8 mouse cellular contexts compared by ENCODE assay signal in the genomic region with DNA sequence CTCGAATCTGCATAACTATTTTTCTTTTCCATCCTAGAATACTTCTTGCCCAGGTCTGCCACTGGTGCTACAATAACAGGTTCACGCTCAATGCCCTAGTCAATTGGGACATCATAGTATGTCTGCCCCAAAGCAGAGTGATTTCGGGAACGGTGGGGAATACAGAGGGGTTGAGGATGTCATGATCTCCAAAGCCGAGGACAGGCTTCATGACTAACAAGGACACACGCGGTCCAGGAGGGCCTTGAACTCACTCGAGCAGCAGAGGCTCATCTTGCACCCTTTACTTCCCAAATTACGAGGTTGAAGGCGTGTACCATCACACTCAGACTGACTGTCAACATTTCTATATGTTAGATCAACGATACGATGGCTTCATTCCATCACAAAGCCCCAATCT. TPM values are rescaled to one million over a fixed set of nuclear protein-coding genes. Genes with fewer than 3 reads are reported as not detected.
DNase-seq lines count a peak whose midpoint lies in the region; ATAC-seq and TF ChIP-seq lines count a peak whose summit lies in the region.

No protein-coding gene starts in this region.

- 52% methylated on average over 12 of the region's 12 CpGs for WGBS in kidney, postnatal 0 days
- 55% methylated on average over 12 of the region's 12 CpGs for WGBS in hindbrain, embryonic 12.5 days
- 56% methylated on average over 12 of the region's 12 CpGs for WGBS in midbrain, postnatal 0 days

- ATAC-seq in cerebellum, adult (ENCODE audit: insufficient number of reproducible peaks, low FRiP score, low TSS enrichment): peak; percentile 21; the same call in 1 of the 2 replicates
- ATAC-seq in kidney, postnatal 0 days (replicated peaks; ENCODE audit: low FRiP score, low read depth): no peak
- peak; percentile 16; the same call in 1 of the 2 replicates for ATAC-seq in hindbrain, embryonic 12.5 days (ENCODE audit: low FRiP score)
- ATAC-seq in midbrain, postnatal 0 days (ENCODE audit: low FRiP score): 0 out of 2 replicates have a peak, but pooled peaks have one; percentile 8

- H3K4me3 ChIP-seq in kidney, postnatal 0 days (replicated peaks; ENCODE audit: low read depth, low read length): no peak overlapping the region
- no peak overlapping the region for H3K4me3 ChIP-seq in hindbrain, embryonic 12.5 days
- 0 out of 2 replicates have a peak overlapping the region, but pooled peaks have one; percentile 20 for H3K4me3 ChIP-seq in midbrain, postnatal 0 days (ENCODE audit: low read depth, low read length)

- no peak for TF ChIP-seq CTCF in kidney, postnatal 0 days (IDR thresholded peaks at IDR 0.05; ENCODE audit: low read depth)
- TF ChIP-seq CTCF in midbrain, postnatal 0 days (IDR thresholded peaks at IDR 0.05): no peak

- no peak for DNase-seq in cerebellum, postnatal 10 days
- DNase-seq in kidney, postnatal 0 days (ENCODE audit: low spot score): no peak
- DNase-seq in kidney, postnatal 25 days: no peak
- no peak for DNase-seq in midbrain, postnatal 0 days (ENCODE audit: low spot score)
- no peak for DNase-seq in spleen, adult 18-20 months
- no peak for DNase-seq in frontal cortex, postnatal 36 days (ENCODE audit: low spot score in 2 of 2)

- H3K4me2 ChIP-seq in kidney, postnatal 0 days (ENCODE audit: low read length): peak overlapping the region; percentile 65
- H3K4me2 ChIP-seq in hindbrain, embryonic 12.5 days (replicated peaks): no peak overlapping the region
- H3K4me2 ChIP-seq in midbrain, postnatal 0 days (ENCODE audit: low read depth, low read length, poor library complexity, severe bottlenecking): peak overlapping the region; percentile 51

- H3K27me3 ChIP-seq in kidney, postnatal 0 days (ENCODE audit: insufficient read depth, low read length): no peaks in the 10 kb centered on the region
- H3K27me3 ChIP-seq in hindbrain, embryonic 12.5 days: no peaks in the 10 kb centered on the region
- no peaks in the 10 kb centered on the region for H3K27me3 ChIP-seq in midbrain, postnatal 0 days (ENCODE audit: insufficient read depth, low read length)

- no peaks in the 10 kb centered on the region for H3K9me3 ChIP-seq in kidney, postnatal 0 days (replicated peaks; ENCODE audit: low read length)
- H3K9me3 ChIP-seq in hindbrain, embryonic 12.5 days (replicated peaks): no peaks in the 10 kb centered on the region
- no peaks in the 10 kb centered on the region for H3K9me3 ChIP-seq in midbrain, postnatal 0 days (ENCODE audit: low read length)

- no peak overlapping the region for H3K9ac ChIP-seq in kidney, postnatal 0 days (ENCODE audit: low read depth, low read length)
- no peak overlapping the region for H3K9ac ChIP-seq in hindbrain, embryonic 12.5 days
- 0 out of 2 replicates have a peak overlapping the region, but pooled peaks have one; percentile 24 for H3K9ac ChIP-seq in midbrain, postnatal 0 days (replicated peaks; ENCODE audit: low read length, poor library complexity, severe bottlenecking)

- no peak overlapping the region for H3K27ac ChIP-seq in kidney, postnatal 0 days
- H3K27ac ChIP-seq in hindbrain, embryonic 12.5 days: no peak overlapping the region
- H3K27ac ChIP-seq in midbrain, postnatal 0 days (ENCODE audit: low read depth, low read length): no peak overlapping the region

- H3K4me1 ChIP-seq in kidney, postnatal 0 days (replicated peaks; ENCODE audit: insufficient read depth, low read length): no peaks in the 10 kb centered on the region
- H3K4me1 ChIP-seq in hindbrain, embryonic 12.5 days: peaks cover 4% of the 10 kb centered on the region; the same call in 1 of the 2 replicates
- H3K4me1 ChIP-seq in midbrain, postnatal 0 days (ENCODE audit: insufficient read depth, low read length): no peaks in the 10 kb centered on the region

- H3K36me3 ChIP-seq in kidney, postnatal 0 days (ENCODE audit: insufficient read depth, low read length): peaks cover 15% of the 10 kb centered on the region
- peaks cover 18% of the 10 kb centered on the region for H3K36me3 ChIP-seq in hindbrain, embryonic 12.5 days
- H3K36me3 ChIP-seq in midbrain, postnatal 0 days (ENCODE audit: insufficient read depth, low read length): peaks cover 14% of the 10 kb centered on the region

RNA-seq across cellular contexts. Expression of a gene that starts 24.1 kb away (rescaled TPM):
- polyA plus RNA-seq in kidney, postnatal 0 days (2015; fragmentation: Nextera tagmentation; extraction: Ambion mirVana): 136 and 156 TPM in 2 replicates
- polyA plus RNA-seq in hindbrain, embryonic 12.5 days (2016; fragmentation: Nextera tagmentation; extraction: Ambion mirVana): 250 and 255 TPM in 2 replicates
- total RNA-seq in midbrain, postnatal 0 days (2014; rRNA removed): 119 and 162 TPM in 2 replicates
- polyA plus RNA-seq in midbrain, postnatal 0 days (2015; fragmentation: Nextera tagmentation; extraction: Ambion mirVana): 81.6 and 94.8 TPM in 2 replicates

RNA-seq across cellular contexts. Expression of a gene that starts 29.5 kb away (rescaled TPM):
- 22.4 and 27.3 TPM in 2 replicates for polyA plus RNA-seq in kidney, postnatal 0 days (2015; fragmentation: Nextera tagmentation; extraction: Ambion mirVana)
- polyA plus RNA-seq in hindbrain, embryonic 12.5 days (2016; fragmentation: Nextera tagmentation; extraction: Ambion mirVana): 143 and 150 TPM in 2 replicates
- 106 and 124 TPM in 2 replicates for total RNA-seq in midbrain, postnatal 0 days (2014; rRNA removed)
- 56.9 and 61.2 TPM in 2 replicates for polyA plus RNA-seq in midbrain, postnatal 0 days (2015; fragmentation: Nextera tagmentation; extraction: Ambion mirVana)

RNA-seq across cellular contexts. Expression of a gene that starts 35.5 kb away (rescaled TPM):
- 115 and 121 TPM in 2 replicates for polyA plus RNA-seq in kidney, postnatal 0 days (2015; fragmentation: Nextera tagmentation; extraction: Ambion mirVana)
- 109 and 113 TPM in 2 replicates for polyA plus RNA-seq in hindbrain, embryonic 12.5 days (2016; fragmentation: Nextera tagmentation; extraction: Ambion mirVana)
- total RNA-seq in midbrain, postnatal 0 days (2014; rRNA removed): 121 and 122 TPM in 2 replicates
- polyA plus RNA-seq in midbrain, postnatal 0 days (2015; fragmentation: Nextera tagmentation; extraction: Ambion mirVana): 173 and 186 TPM in 2 replicates

RNA-seq across cellular contexts. Expression of a gene that starts 60.0 kb away (rescaled TPM):
- 7.9 and 8.1 TPM in 2 replicates for polyA plus RNA-seq in kidney, postnatal 0 days (2015; fragmentation: Nextera tagmentation; extraction: Ambion mirVana)
- 50.1 and 56.7 TPM in 2 replicates for polyA plus RNA-seq in hindbrain, embryonic 12.5 days (2016; fragmentation: Nextera tagmentation; extraction: Ambion mirVana)
- 8.3 and 11.0 TPM in 2 replicates for total RNA-seq in midbrain, postnatal 0 days (2014; rRNA removed)
- 1.3 TPM in 2 replicates for polyA plus RNA-seq in midbrain, postnatal 0 days (2015; fragmentation: Nextera tagmentation; extraction: Ambion mirVana)
